Mouse (Mus musculus) mouse trophoblast stem cell (cell line): ENCODE results near the gene Sipa1l2.
"Not testable (repeated sequence)": the region's sequence is repeated elsewhere in the genome, so short reads cannot be mapped to it uniquely, and the experiment has no call there.

ENCODE experiments used
- in situ Hi-C, 2 experiments: fragments of 300-500 bp; cut with MseI, MboI; formaldehyde crosslinking; loops; 2 replicates in 1 of 2; 3 replicates in 1 of 2; pipeline ENCODE4 v1.15.1; 2025

The Sipa1l2 gene

DNA sequence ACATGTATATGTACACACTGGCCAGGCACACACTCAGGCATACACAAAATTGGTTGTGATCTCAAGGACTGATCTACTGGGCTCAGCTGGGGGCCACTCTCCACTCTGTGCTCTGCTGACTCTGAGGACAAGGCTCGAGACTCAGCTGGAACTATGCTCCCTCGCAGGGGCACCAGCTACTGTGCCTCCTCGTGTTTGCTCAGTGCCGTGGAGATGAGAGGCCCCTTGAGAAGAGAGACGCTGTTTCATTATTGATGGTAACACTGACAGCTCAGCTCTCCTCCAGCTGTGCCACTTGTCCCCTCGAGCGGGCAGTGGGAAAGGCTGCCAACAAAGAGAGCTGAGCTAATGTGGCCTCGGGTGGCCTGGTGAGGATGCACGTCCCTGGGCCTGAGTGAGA is 161.9 kb downstream of the Sipa1l2 start:
- in situ Hi-C loops, result no loop called here

DNA sequence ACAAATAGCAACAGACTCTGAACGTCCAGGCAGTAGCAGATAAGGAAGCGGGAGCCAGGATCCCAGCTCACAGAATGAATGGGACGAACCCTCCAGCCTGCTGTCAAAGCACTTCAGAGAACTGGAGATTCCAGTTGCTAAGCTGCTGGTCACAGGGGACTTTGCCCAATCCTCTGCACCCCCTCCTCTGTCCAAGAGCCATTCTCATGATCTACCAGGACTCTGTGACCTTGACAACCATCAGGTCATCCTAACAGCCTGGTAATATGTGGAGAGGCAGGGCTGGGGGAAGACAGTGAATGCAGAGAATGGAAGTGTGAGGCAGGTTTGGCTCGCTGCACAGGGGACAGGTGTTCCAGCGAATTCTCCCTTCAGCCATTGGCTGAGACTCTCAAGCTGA is 163.2 kb downstream of the Sipa1l2 start:
- in situ Hi-C loops, result no loop called here

DNA sequence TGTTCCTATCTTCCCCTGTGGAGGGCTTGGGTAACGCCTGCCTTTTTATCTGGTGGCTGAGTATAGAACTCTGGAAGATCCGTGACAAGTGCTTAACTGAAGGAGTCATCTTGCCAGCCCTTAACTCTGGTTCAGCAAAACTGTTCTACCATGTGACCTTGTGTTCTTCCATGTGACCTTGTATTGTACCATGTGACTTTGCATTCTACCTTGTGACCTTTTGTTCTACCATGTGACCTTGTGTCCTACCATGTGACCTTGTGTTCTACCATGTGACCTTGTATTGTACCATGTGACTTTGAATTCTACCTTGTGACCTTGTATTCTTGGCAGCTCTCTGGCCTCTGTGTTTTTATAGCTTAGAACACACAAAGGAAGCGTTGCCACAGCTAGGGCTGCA is 168.3 kb downstream of the Sipa1l2 start:
- in situ Hi-C loops, result no loop called here

DNA sequence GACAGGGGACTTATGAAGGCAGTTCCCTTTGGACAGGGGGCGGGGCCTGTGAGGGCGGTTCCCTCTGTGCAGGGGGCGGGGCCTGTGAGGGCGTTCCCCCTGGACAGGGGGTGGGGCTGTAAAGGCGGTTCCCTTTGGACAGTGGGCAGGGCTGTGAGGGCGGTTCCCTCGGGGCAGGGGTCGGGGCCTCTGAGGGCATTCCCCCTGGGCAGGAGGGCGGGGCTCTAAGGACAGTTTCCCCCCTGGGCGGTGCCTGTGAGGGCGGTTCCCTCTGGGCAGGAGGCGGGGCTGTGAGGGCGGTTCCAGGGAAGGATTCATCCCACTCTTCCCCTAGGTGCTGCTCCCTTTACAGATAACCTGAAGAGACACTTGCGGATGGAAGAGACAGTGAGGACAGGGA is 171.6 kb downstream of the Sipa1l2 start:
- in situ Hi-C loops, result no loop called here

DNA sequence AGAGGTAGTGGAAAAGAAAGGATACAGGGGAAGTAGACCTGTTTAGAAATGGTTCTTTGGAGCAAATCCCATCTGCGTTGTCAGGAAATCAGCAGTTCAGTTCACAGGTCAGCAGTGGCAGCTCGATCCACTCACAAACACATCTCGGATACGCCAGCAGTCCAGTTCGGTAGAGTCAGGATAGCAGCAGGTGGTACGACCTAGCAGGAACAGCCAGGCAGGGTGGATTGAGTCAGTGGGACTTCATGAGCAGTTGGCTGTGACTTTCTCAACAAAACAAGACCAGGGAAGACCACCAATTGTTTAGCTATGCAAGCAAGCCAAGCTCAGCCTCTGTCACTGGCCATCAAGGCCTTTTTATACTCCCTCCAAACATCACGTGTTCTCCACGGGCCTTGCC is 173.9 kb downstream of the Sipa1l2 start:
- in situ Hi-C loops, result not testable (repeated sequence)

DNA sequence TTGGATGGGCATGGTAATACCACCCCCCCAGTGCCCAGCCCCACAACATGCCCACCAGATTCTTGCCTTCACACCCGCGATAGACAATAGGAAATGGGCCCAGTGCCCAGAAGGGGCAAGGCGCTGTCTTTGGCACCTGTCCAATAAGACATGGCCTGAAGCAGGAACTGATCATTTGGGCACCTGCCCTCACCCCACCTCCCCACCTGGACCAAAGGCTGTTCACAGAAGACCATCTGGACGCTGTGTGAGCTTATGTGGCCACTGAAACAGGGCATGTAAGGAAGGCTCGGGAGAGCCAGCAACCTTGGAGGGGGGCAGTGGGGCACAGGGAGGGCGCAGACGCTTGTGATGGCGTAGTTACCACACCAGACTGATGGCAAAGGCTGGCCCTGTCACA is 174.6 kb downstream of the Sipa1l2 start:
- in situ Hi-C loops, result no loop called here

DNA sequence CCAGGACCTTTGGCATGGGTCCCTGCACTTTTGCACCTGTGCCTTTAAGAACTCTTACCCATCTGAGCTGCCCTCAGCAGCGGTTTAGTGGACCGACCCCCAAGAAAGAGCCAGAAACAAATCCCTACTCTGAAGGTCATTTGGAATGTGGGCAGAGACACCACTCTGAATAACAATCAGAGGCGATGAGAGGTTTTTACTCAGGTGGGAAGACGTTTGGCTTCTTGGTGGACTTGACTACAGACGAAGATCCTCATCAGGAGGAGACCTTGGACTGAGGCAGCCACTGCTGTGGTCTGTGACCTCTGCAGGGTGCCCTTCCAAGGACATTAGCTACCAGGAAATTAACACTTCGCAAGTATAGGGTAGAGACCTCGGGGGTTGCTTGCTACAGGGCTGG is 177.9 kb downstream of the Sipa1l2 start:
- in situ Hi-C loops, result no loop called here

DNA sequence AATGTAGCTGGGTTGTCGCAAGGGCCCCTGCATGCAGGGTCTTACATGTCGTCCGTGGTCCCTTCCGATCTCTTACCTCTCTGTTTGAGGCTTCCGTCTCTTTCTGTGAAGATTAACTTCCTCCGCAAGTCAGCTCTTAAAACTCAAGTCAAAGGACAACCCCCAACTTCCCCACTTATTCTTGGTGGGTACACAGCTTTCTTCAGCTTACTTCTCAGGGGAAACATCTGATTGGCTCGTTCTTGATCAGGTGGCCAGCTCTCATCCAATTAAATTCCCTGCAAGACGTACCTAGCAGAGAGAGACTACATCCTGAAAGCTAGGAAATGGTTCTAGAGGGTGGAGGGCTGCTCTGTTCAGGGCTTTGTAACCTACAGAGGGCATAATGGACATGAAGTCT is 178.3 kb downstream of the Sipa1l2 start:
- in situ Hi-C loops, result no loop called here

DNA sequence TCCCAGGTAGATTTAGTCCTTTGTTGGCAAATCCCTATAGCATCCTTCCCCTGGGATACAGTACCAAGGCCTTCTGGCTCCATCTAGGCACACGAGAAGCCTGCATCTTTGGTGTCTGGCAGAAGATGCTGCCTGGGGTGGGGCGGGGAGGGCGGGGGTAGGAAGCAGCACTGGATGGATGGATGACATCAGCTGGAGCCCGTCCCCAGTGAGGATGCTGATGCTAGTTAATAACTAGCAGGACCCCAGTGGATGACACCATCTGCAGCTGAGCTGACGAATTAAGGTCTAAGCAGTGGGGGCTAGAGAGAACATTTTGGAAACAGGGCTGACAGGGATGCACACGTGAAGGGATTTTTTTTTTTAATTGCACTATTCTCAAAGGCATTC is 179.1 kb downstream of the Sipa1l2 start:
- in situ Hi-C loops, result no loop called here

DNA sequence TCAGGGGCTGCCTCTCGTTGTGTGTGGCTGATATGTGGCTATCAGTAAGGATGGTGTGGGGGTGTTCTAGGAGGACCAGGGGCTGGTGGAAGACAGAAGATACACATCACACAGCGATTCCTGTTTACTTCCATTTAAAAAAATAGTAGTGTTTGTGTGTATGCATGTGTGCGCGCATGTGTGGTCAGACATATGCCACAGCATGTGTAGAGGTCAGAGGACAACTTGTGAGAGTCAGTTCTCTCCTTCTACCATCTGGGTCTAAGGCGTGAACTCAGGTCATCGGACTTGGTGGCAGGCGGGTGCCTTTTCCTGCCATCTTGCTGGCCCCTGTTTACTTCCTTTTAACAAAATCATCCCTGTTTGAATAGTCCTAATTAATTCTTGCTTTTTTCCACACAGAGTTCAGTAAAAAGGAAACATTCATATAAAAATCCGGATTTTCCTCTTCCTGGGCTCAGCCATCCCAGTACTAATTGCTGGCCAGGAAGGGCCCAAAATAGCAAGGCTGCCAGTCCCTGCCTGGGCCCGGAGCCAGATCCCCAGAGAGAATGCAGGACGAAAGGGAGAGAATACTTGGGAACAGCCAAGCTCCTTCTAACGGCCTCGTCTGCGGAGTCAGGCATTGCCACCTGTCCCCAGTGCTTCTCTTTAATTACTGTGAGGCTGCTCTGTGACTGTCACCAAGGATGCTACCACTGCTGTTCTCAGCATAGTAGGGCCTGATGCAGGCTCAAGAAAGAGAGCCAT is 179.7 kb downstream of the Sipa1l2 start:
- in situ Hi-C loops, result no loop called here

DNA sequence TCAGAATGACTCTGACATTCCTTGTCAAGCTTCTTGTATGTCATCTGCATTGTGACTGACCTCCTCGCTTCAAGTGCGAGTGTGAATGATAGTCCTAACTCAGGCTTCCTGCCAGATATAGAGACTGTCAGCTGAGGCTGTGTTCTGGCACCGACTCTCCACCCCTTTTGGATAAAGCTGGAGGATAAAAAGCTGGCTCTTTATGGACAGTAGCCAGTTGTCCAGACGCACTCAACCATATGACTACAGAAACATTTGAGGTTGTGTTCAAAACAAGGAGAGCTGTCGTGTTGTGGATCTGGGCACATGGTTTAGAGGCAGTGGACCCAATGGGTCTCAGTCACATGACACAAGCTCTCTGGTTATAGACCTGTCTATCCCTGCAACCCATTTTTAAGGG is 180.3 kb downstream of the Sipa1l2 start:
- in situ Hi-C loops, result no loop called here

DNA sequence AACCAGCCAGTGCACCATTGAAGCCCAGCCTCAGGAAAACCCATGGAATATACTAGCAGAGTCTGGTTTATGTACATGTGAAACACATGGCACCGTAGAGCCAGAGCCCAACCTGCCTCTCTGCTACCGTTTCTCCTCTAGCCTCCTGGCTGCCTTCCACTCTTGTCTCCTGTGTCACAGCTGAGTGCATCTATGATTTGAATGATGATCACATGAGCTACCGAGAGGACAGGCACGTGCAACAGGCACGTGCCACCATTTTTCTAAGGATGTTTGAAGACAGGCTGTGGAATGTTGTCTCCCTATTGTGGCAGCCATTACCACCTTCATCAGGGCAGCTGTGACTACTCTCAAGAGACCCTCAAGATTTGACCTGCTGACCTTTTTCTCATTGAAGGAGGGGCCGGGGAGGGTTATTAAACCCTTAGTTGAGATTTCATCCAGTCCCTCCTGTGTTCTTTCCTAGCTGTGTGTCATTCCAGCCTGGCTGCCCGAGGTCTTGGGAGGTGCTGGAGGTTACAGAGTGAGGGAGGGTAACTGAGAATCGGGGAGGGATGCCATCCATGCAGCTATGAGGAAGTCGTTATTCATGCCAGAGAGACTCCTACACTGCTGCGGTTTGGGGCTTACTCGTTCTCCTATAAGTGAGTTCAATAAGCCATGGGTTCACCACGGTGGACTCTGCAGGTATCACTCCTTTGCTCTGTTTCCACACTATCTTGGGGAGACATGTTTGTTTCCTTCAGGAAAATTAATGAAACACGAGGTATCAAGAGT is 181.0 kb downstream of the Sipa1l2 start:
- in situ Hi-C loops, result no loop called here

DNA sequence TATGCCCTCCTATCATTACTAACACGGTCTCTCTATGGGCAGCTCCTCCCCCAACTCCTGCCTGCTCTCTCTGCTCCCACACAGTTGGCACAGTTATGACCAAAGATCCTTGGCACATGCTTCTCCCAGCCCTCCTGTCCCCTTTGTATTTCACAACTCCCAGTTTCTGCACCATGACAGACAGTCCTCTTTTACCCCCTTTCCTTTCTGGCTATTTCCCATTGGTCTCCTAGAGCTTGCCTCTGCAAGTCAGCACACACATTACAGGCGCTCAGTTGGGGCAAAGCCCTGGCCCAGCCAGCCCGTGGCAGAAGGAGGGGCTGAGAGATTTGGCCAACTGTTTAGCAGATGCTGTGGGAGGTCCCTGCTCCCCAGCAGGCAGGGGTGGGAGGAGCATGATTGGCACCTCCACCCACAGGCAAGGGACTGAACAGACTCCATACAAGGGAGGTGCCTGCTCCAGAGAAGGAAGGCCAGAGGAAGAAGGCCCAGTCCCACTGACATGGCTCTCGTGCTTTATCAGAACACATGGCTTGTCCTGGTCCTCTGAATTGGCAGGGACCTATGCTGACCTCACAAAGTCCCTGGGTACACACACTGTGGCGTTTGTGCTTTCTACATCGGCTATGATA is 184.0 kb downstream of the Sipa1l2 start:
- in situ Hi-C loops, result no loop called here

DNA sequence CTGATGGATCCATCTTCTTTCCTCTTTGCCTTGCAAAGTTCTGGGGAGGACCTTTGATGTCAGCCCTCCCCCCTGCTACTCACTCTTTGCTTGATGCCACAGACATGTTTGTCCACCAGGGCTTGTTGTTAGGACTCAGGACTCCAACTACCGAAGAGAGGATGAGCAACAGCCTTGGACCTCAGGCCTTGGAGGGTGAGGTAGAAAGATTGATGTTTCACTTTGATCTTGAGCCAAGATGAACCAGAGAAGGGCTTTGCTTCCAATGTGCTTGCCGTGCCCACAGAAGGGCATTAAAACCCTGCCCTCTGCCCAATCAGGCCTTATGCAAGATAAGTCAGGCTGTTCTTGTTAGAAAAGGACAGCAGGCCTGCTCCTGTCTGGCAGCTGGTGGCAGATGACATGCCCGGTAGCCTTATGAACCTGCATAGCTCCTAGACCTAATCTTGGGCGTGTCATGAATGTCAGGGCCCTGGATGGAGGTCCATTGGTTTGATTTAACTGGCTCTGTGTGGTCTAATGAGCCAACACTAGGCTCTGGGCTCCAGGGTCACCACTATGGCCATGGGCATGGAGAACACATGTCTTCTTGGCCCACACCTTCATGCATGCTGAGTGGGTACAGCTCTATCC is 184.9 kb downstream of the Sipa1l2 start:
- in situ Hi-C loops, result no loop called here

DNA sequence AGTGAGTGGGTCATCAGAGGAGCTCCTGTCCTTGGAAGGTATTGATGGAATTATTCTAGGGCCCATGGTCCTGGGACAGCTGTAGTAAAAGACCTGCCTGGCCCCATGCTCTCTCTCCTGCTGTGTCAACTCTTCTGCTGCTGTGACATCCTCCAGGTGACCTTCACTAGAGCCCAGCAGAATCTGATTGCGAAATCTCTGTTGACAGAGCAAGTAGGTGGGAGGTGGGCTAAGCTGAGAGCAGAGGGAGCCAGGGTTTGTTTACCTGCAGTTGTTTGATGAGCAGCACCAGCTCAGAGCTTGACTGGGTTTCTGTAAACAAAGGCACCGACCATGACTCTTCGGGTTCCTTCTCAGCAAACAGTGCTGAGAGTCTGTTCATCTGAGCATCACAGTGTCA is 187.9 kb downstream of the Sipa1l2 start:
- in situ Hi-C loops, result no loop called here

DNA sequence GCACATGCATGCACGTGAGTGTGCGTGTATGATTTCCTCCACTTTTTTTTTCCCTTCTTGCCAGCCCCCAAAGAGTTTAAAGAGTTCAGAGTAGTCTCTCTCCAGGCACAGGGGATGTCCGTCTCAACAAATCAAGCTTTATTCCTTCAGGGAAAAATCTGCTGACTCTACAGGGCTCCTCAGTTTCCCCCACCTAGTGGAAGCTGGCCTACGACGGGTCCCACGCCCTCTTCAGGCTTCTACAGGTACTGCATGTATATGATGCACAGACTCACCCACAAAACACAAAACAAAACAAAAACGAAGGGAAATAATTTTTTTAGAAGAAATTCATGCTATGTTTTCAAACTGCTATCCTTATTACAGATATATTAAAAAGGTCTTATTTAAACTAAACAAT is 189.7 kb downstream of the Sipa1l2 start:
- in situ Hi-C loops, result no loop called here

DNA sequence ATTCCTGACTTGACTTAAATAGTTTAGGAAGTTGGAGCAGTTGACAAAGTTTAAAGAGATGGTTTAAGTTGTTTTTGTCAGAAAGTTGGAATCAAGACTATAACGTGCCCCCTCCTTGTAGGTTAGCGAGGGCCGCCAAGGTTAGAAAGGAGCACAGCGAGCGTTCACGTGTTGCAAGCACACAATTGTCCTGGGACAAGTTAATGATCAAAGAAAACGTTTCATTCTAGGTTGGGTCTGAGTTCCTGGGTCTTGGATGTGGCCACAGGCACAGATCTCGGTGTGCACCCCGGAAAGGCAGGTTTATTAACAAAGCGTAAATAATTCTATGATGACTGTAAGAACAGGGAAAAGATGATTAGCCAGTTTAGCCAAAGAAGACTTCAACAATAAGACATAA is 190.5 kb downstream of the Sipa1l2 start:
- in situ Hi-C loops, result no loop called here

DNA sequence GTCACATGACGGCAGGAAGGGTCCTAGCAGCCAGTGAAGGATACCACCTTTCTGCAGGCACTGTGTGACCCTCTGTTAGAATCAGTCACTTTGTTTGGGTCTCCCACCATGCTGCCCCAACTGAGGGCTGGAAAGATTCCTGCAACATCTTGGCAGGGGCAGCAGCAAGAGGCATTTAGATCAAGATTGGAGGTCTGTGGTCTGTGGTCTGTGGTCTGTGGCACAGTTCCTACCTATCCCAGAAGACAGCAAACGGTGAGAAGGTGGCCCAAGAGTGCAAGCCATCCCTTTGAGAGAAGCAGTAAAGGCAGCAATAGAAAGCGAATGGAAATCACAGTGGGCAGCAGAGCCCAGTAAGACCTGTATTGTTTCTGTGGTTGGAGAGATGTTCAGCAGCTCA is 191.9 kb downstream of the Sipa1l2 start:
- in situ Hi-C loops, result no loop called here

DNA sequence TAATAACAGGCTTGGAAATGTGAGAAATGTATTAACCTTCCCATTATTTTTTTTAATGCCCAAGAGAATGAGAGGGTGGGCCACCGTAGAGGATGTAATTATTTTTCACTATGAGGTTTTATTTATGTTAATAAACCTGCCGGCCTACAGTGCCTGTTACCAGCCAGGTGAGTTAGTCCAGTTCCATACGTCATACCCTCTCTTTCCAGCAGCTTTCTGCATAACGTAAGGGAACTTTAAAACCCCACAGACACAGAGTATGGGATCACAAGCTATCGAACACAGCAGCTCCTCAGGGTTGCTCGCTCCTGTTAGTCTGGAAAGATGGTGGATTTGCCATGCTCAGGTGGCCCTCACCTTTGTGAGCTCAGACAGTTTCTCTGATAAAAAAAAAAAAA is 193.2 kb downstream of the Sipa1l2 start:
- in situ Hi-C loops, result no loop called here

DNA sequence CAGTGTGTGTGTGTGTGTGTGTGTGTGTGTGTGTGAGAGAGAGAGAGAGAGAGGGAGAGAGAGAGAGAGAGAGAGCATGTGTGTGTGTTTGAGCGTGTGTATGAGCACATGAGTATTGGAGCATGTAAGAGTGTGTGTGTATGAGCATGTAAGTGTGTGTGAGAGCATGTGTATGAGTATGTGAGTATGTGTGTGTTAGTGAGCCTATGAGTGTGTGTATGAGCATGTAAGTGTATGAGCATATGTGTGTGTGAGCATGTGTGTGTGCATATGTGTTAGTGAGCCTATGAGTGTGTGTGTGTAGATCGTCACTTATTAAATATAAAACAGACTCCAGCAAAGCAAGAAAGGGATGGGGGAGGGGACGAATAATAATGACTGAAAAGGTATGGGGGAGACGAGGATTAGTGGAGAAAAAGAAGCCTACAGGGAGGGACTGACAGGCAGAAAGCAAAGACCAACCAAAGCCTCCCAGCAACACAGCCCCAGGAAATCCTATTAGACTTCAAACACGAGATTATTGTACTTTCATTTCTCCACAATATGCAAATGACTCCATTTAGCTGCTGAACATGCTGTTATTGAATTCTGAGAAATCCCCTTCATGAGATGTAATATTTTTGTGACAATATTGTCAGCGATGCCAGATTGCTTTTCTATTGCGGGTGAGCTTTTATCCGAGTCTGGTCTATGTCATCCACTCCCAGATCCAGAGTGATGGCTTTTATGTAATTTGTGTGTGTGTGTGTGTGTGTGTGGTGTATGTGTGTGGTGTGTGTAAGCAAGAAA is 193.8 kb downstream of the Sipa1l2 start:
- in situ Hi-C loops, result no loop called here

DNA sequence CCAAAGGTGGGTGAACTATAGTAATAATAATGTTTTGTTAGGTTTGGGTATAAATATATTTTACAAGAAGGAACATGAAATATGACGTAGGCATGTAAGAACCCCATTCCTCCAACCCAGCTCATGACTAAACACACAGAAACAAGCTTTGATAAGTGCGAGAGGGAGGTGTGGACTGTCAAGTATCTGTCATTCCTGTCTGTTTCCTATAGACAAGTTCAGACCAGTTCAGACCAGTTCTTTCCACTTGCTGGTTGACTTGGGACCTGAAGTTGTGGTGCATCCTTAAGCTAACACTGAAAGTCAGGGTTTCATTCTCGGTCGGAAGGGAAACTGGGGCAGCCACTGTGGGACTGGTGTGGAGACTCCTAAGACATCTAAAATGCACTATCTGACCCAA is 197.0 kb downstream of the Sipa1l2 start:
- in situ Hi-C loops, result no loop called here
